Mouse (Mus musculus): ENCODE measurements around the gene Pde2a. TPM values are rescaled to one million over a fixed set of nuclear protein-coding genes. Genes with fewer than 3 reads are reported as not detected.
A peak's percentile ranks its signal among the peaks of the same experiment; 100 is the strongest.

The Pde2a gene
- total and polyA plus RNA-seq, 3 experiments, result 41.6 to 57.1 (median 56.0) TPM

DNA sequence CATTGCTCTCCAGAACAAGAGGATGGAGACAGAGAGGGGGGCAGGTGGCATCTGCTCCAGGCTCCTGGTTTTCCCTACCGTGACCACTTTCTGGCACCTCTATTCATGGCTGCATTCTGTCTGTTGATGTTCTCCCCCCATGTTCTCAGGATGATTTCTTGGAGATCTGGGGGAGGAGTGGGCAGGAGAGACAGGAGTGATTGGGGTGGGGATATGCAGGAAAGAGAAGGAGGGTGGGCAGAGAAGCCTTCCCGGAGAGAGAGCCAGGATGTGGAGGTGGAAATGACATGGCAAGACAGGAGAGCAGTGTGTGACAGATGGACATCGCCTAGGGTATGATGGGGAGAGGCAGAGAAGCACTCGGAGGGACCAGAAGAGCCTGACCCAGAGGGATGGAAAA, 55.0 kb downstream of the Pde2a start:
- H3K79me2 ChIP-seq (replicated peaks; ENCODE audit: control insufficient read depth, insufficient read depth, low read length), result no peaks in the 10 kb centered on the region
- H3K27ac ChIP-seq, result no peak overlapping the region; the same call in 1 of the 2 replicates
- H3K4me1 ChIP-seq (ENCODE audit: control insufficient read depth, insufficient read depth, low read length), result peaks cover 44% of the 10 kb centered on the region
- peaks cover 11% of the 10 kb centered on the region for H3K36me3 ChIP-seq (ENCODE audit: control insufficient read depth, insufficient read depth, low read length)
- no peak overlapping the region for H3K4me3 ChIP-seq
- H3K9ac ChIP-seq (ENCODE audit: low read depth, low read length), result no peak overlapping the region
- DNase-seq, result no peak
- no peaks in the 10 kb centered on the region for H3K27me3 ChIP-seq (ENCODE audit: control insufficient read depth, insufficient read depth, low read length)
- 49% methylated on average over 4 of the region's 4 CpGs for WGBS
- intact Hi-C loops (cut with DNase I), result no loop called here
- no peak for TF ChIP-seq EP300 (IDR thresholded peaks at IDR 0.05; ENCODE audit: insufficient read depth, low read depth, low read length)
- no peak for TF ChIP-seq CTCF (IDR thresholded peaks at IDR 0.05)
- TF ChIP-seq POLR2A (IDR thresholded peaks at IDR 0.05; ENCODE audit: insufficient read depth, low read depth, low read length), result no peak

DNA sequence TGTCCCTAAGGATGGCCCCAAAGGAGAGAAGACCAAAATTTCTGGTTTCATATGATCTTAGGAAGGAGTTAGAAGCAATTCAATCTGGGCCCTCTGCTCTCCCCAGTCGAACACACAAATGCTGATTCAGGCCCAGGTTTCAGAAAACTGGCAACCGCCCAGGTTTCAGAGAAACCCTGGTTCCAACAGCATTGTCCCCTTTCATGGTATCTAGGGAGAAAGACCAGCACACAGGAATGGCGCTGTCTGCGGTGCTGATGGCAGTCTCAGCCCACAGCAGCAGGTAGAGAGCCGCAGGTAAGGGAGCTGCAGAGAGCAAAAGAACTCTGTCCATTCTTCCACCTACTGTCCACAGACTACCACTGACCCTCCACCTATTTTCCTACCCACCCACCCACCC, 55.7 kb downstream of the Pde2a start:
- H3K27me3 ChIP-seq (ENCODE audit: control insufficient read depth, insufficient read depth, low read length), result no peaks in the 10 kb centered on the region
- intact Hi-C loops (cut with DNase I), result no loop called here
- no peak overlapping the region; the same call in 1 of the 2 replicates for H3K27ac ChIP-seq
- H3K4me3 ChIP-seq, result no peak overlapping the region
- WGBS, result 74% methylated on average over 5 of the region's 5 CpGs
- H3K36me3 ChIP-seq (ENCODE audit: control insufficient read depth, insufficient read depth, low read length), result peaks cover 8% of the 10 kb centered on the region
- no peak overlapping the region for H3K9ac ChIP-seq (ENCODE audit: low read depth, low read length)
- TF ChIP-seq POLR2A (IDR thresholded peaks at IDR 0.05; ENCODE audit: insufficient read depth, low read depth, low read length) (no peak), CTCF (IDR thresholded peaks at IDR 0.05) (no peak), EP300 (IDR thresholded peaks at IDR 0.05; ENCODE audit: insufficient read depth, low read depth, low read length) (no peak)
- DNase-seq, result no peak
- H3K79me2 ChIP-seq (replicated peaks; ENCODE audit: control insufficient read depth, insufficient read depth, low read length), result no peaks in the 10 kb centered on the region
- peaks cover 46% of the 10 kb centered on the region for H3K4me1 ChIP-seq (ENCODE audit: control insufficient read depth, insufficient read depth, low read length)

DNA sequence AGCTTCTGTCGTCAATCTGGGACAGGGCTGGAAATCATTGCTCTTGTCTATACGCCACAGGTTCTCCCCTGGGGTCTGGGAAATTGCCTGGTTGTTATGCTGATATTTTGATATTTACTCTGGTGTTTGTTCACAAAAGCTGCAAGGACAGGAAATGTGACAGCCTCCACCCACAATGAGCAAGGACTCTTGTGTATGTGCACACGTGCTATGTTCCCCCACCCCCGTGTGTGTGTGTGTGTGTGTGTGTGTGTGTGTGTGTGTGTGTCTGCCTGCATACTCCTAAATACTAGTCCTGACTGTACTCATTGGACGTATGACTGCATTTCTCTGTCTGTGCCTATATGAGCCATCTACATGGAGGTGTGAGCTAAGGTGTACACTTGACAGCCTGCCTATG, 56.6 kb downstream of the Pde2a start:
- Histone ChIP-seq H3K27ac (no peak overlapping the region), H3K36me3 (ENCODE audit: control insufficient read depth, insufficient read depth, low read length) (peaks cover 5% of the 10 kb centered on the region), H3K4me3 (no peak overlapping the region), H3K79me2 (replicated peaks; ENCODE audit: control insufficient read depth, insufficient read depth, low read length) (no peaks in the 10 kb centered on the region), H3K9ac (ENCODE audit: low read depth, low read length) (no peak overlapping the region), H3K27me3 (ENCODE audit: control insufficient read depth, insufficient read depth, low read length) (no peaks in the 10 kb centered on the region), H3K4me1 (ENCODE audit: control insufficient read depth, insufficient read depth, low read length) (peaks cover 46% of the 10 kb centered on the region)
- intact Hi-C loops (cut with DNase I), result no loop called here
- 41% methylated on average over 5 of the region's 5 CpGs for WGBS
- TF ChIP-seq CTCF (IDR thresholded peaks at IDR 0.05), result no peak
- no peak for TF ChIP-seq POLR2A (IDR thresholded peaks at IDR 0.05; ENCODE audit: insufficient read depth, low read depth, low read length)
- TF ChIP-seq EP300 (IDR thresholded peaks at IDR 0.05; ENCODE audit: insufficient read depth, low read depth, low read length), result 0 out of 2 replicates have a peak, but pooled peaks have one; percentile 68
- no peak for DNase-seq

DNA sequence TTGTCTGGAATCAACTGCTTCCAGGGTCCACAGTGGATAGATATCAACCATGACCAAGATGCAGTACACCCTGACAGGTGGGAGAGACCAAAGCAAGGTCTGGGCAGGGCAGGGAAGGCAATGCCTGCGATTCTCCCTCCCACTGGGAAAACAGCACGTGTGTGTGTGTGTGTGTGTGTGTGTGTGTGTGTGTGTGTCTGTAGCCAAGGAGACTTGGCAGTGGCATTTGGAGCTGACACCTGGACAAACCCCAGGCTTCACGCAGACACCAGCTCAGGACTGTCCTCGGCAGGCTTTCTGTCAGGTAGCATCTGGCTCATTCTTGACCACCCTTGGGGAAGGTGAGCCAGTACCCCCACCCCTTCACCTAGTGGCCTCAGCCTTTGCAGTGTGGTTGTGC, 58.4 kb downstream of the Pde2a start:
- intact Hi-C loops (cut with DNase I), result no loop called here
- peaks cover 38% of the 10 kb centered on the region for H3K4me1 ChIP-seq (ENCODE audit: control insufficient read depth, insufficient read depth, low read length)
- H3K4me3 ChIP-seq, result no peak overlapping the region
- 34% methylated on average over 4 of the region's 4 CpGs for WGBS
- DNase-seq, result no peak
- no peak for TF ChIP-seq POLR2A (IDR thresholded peaks at IDR 0.05; ENCODE audit: insufficient read depth, low read depth, low read length)
- no peak for TF ChIP-seq CTCF (IDR thresholded peaks at IDR 0.05)
- 0 out of 2 replicates have a peak, but pooled peaks have one; percentile 22 for TF ChIP-seq EP300 (IDR thresholded peaks at IDR 0.05; ENCODE audit: insufficient read depth, low read depth, low read length)
- no peak overlapping the region for H3K9ac ChIP-seq (ENCODE audit: low read depth, low read length)
- no peaks in the 10 kb centered on the region for H3K27me3 ChIP-seq (ENCODE audit: control insufficient read depth, insufficient read depth, low read length)
- no peaks in the 10 kb centered on the region for H3K79me2 ChIP-seq (replicated peaks; ENCODE audit: control insufficient read depth, insufficient read depth, low read length)
- H3K36me3 ChIP-seq (ENCODE audit: control insufficient read depth, insufficient read depth, low read length), result peaks cover 7% of the 10 kb centered on the region; the same call in 1 of the 2 replicates
- no peak overlapping the region for H3K27ac ChIP-seq

DNA sequence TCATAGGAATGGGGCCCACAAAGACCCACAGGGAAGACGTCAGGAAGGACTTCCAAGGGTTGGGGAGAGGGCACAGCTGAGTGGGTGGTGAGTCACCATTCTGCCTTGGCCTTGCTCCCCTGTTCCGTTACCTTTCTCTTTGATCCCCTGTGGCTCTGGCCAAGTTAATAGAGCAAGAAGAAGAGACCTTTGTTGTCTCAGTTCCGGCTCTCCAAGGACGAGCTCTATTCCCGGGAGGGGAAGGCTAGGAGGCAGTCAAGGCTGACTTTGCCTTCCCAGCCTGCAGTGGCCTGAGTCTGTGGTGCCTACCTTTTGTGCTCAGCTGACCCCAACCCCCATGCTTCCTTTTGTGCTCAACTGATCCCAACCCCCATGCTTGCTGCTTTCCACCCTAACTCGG, 59.2 kb downstream of the Pde2a start:
- intact Hi-C loops (cut with DNase I), result no loop called here
- peaks cover 38% of the 10 kb centered on the region for H3K4me1 ChIP-seq (ENCODE audit: control insufficient read depth, insufficient read depth, low read length)
- H3K27me3 ChIP-seq (ENCODE audit: control insufficient read depth, insufficient read depth, low read length), result no peaks in the 10 kb centered on the region
- DNase-seq, result no peak
- H3K36me3 ChIP-seq (ENCODE audit: control insufficient read depth, insufficient read depth, low read length), result peaks cover 7% of the 10 kb centered on the region; the same call in 1 of the 2 replicates
- no peak overlapping the region for H3K9ac ChIP-seq (ENCODE audit: low read depth, low read length)
- no peak for TF ChIP-seq POLR2A (IDR thresholded peaks at IDR 0.05; ENCODE audit: insufficient read depth, low read depth, low read length)
- no peak for TF ChIP-seq CTCF (IDR thresholded peaks at IDR 0.05)
- TF ChIP-seq EP300 (IDR thresholded peaks at IDR 0.05; ENCODE audit: insufficient read depth, low read depth, low read length), result no peak
- no peak overlapping the region for H3K4me3 ChIP-seq
- 54% methylated on average over 6 of the region's 6 CpGs for WGBS
- H3K27ac ChIP-seq, result no peak overlapping the region
- H3K79me2 ChIP-seq (replicated peaks; ENCODE audit: control insufficient read depth, insufficient read depth, low read length), result no peaks in the 10 kb centered on the region

DNA sequence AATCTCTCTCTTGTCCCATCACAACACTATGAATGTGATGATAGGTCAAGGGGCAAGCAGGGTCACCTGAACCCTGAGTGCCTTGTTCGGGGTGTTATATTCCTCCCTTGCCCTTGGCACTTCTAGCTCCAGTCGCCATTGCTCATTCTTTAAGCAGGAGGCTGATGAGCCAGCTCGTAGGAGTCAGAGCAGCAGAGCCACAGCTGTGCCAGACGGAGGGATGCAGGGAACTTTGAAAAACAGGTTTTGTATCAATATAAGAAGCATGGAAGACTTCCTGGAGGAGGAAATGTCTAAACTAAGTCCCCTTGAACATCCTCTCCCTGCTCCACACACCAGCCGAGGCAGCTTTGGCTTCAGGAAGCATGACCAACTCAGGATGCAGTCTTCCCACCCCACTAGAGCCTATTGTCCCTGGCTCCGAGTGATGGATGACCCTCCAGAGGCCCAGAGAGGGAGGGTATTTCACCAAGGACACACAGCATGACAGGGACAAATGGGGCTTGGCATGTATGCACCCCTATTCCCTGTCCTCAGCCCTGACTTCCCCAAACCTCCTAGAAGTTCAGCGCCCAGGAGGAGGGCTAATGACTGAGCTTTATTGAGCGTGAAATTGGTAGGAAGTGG, 60.5 kb downstream of the Pde2a start:
- H3K27ac ChIP-seq, result no peak overlapping the region; the same call in 1 of the 2 replicates
- no peak overlapping the region for H3K9ac ChIP-seq (ENCODE audit: low read depth, low read length)

More for the DNA sequence above, 60.5 kb downstream of the Pde2a start:
- 52% methylated on average over 8 of the region's 8 CpGs for whole genome bisulfite sequencing
- Histone ChIP-seq H3K36me3 (ENCODE audit: control insufficient read depth, insufficient read depth, low read length) (peaks cover 7% of the 10 kb centered on the region; the same call in 1 of the 2 replicates), H3K79me2 (replicated peaks; ENCODE audit: control insufficient read depth, insufficient read depth, low read length) (no peaks in the 10 kb centered on the region), H3K27me3 (ENCODE audit: control insufficient read depth, insufficient read depth, low read length) (no peaks in the 10 kb centered on the region), H3K4me1 (ENCODE audit: control insufficient read depth, insufficient read depth, low read length) (peaks cover 36% of the 10 kb centered on the region), H3K4me3 (no peak overlapping the region)
- TF ChIP-seq EP300 (IDR thresholded peaks at IDR 0.05; ENCODE audit: insufficient read depth, low read depth, low read length), result no peak
- TF ChIP-seq POLR2A (IDR thresholded peaks at IDR 0.05; ENCODE audit: insufficient read depth, low read depth, low read length), result no peak
- TF ChIP-seq CTCF (IDR thresholded peaks at IDR 0.05), result no peak
- intact Hi-C loops (cut with DNase I), result no loop called here
- DNase-seq, result no peak
